Comparison of ENCODE assay signal across 8 mouse cellular contexts in the genomic region with DNA sequence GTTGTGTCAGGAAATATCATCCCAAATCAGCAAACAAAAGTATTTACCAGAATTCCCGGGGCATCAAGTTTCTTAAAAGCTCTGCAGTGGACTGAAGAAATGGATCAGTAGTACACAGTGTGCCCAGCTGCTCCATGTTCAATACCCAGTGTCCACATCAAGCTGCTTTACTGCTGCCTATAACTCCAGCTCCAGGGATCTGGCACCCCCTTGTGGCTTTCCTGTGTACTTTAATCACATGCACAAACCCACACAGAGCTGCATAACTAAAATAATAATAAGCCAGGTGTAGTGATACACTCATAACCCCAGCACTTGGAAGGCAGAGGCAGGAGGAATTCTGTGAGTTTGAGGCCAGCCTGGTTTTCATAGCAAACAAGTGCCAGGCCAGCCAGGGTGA. TPM values are rescaled to one million over a fixed set of nuclear protein-coding genes. Genes with fewer than 3 reads are reported as not detected.
DNase-seq lines count a peak whose midpoint lies in the region; TF ChIP-seq lines count a peak whose summit lies in the region.

No protein-coding gene starts in this region.

- DNase-seq in ES-CJ7 (ENCODE audit: low read depth, low spot score) = peak; percentile 52
- peak; percentile 28 for DNase-seq in forebrain, embryonic 10.5 days (ENCODE audit: extremely low spot score, low spot score)
- peak; percentile 82 to 83 for DNase-seq in heart, postnatal 36 days
- DNase-seq in layer of hippocampus, adult 8-10 months (ENCODE audit: low spot score in 2 of 2) = peak; percentile 40 to 68
- DNase-seq in lung, postnatal 14 days = peak; percentile 91
- peak; percentile 73 for DNase-seq in retina, postnatal 1 day
- DNase-seq in urinary bladder, adult 2 months (ENCODE audit: low spot score) = peak; percentile 32

- TF ChIP-seq POLR2A in bone marrow macrophage, adult 2 months (IDR thresholded peaks at IDR 0.05; ENCODE audit: borderline replicate concordance, low read depth, low read length) = no peak

- no peak overlapping the region for H3K27ac ChIP-seq in bone marrow macrophage, adult 2 months (ENCODE audit: insufficient read depth, low read depth, low read length)
- no peak overlapping the region for H3K27ac ChIP-seq in forebrain, embryonic 10.5 days

- H3K4me3 ChIP-seq in bone marrow macrophage, adult 2 months (ENCODE audit: insufficient read depth, low read length) = no peak overlapping the region
- H3K4me3 ChIP-seq in forebrain, embryonic 10.5 days = no peak overlapping the region

- peak; percentile 50 for TF ChIP-seq CTCF in bone marrow macrophage, adult 2 months (IDR thresholded peaks at IDR 0.05; ENCODE audit: low read depth, low read length)

- H3K9me3 ChIP-seq in forebrain, embryonic 10.5 days = no peaks in the 10 kb centered on the region

- 73% methylated on average over 1 of the region's 1 CpGs for WGBS in forebrain, embryonic 10.5 days

- H3K36me3 ChIP-seq in forebrain, embryonic 10.5 days (replicated peaks) = no peaks in the 10 kb centered on the region

- H3K27me3 ChIP-seq in forebrain, embryonic 10.5 days (ENCODE audit: poor library complexity, severe bottlenecking) = no peaks in the 10 kb centered on the region

- H3K4me1 ChIP-seq in bone marrow macrophage, adult 2 months (ENCODE audit: control insufficient read depth, insufficient read depth, low read length) = peaks cover 26% of the 10 kb centered on the region
- H3K4me1 ChIP-seq in forebrain, embryonic 10.5 days = no peaks in the 10 kb centered on the region

- intact Hi-C loops in heart, postnatal 36 days (cut with DNase I) = loop anchor here (1.0 kb wide), 2 partner anchors 41 to 211 kb away; no protein-coding TSS in a partner anchor

RNA-seq across cellular contexts. Expression of a gene that starts 11.2 kb away (rescaled TPM):
- polyA plus RNA-seq in bone marrow macrophage, adult 2 months (2012; ENCODE audit: insufficient read depth, insufficient read length, missing spikeins) = 39.6 and 41.8 TPM in 2 replicates
- polyA plus RNA-seq in forebrain, embryonic 10.5 days (2016; fragmentation: Nextera tagmentation; extraction: Ambion mirVana) = 15.5 and 17.0 TPM in 2 replicates
- total RNA-seq in heart, postnatal 36 days (2021) = 10 to 100 TPM in 1 of 2 experiments, 1 to 10 TPM in 1; 8.1 to 10.9 TPM
- 10 to 100 TPM; 42.5 to 50.7 (median 45.4) TPM for total RNA-seq in layer of hippocampus, adult 8-10 months (2022)
- 31.5 and 34.5 TPM in 2 replicates for polyA plus RNA-seq in urinary bladder, adult 2 months (2012; rRNA removed)

Comparison
In these comparisons a context has a peak if more than half of its experiments do, and no peak if none do; other contexts are left out.
1. DNase-seq: peak in every context shown above with its lines; median percentile 91 in lung, postnatal 14 days; 82 in heart, postnatal 36 days; 73 in retina, postnatal 1 day; 54 in layer of hippocampus, adult 8-10 months; 52 in ES-CJ7; 32 in urinary bladder, adult 2 months; 28 in forebrain, embryonic 10.5 days.